In genomic region chrX:53237971-53238370, GRCm38 (mm10) we compare ENCODE assay signal across 11 mouse cellular contexts. TPM values are rescaled to one million over a fixed set of nuclear protein-coding genes. Genes with fewer than 3 reads are reported as not detected.
DNase-seq lines count a peak whose midpoint lies in the region; TF ChIP-seq lines count a peak whose summit lies in the region.
"Had no signal": no experiment of that assay in that cellular context is flagged by ENCODE, and none has a peak within 500 bp of the region (broad histone marks: within the 10 kb centered on the region; RNA-seq: fewer than 3 reads in every experiment).

No protein-coding gene starts in this region.

- H3K27ac ChIP-seq in gastrocnemius, adult 2 months: no peak overlapping the region

- no peak overlapping the region for H3K4me3 ChIP-seq in gastrocnemius, adult 2 months

- no peak for DNase-seq in gastrocnemius, adult 2 months
- no peak for DNase-seq in gastrocnemius, postnatal 4 days (ENCODE audit: low spot score in 2 of 2)
- peak; percentile 31 for DNase-seq in lung, postnatal 10 days
- no peak for DNase-seq in lung, postnatal 25 days (ENCODE audit: low spot score)
- DNase-seq in R1 (ENCODE audit: low read depth, low spot score): peak; percentile 27
- DNase-seq in naive thymus-derived CD4-positive, alpha-beta T cell, adult 2 months (ENCODE audit: low read depth): peak; percentile 4
- no peak for DNase-seq in left cerebral cortex, adult 11 months (ENCODE audit: low spot score)
- no peak for DNase-seq in kidney, adult 11 months
- DNase-seq: heart, adult 11 months; midbrain, embryonic 14.5 days had no signal

- intact Hi-C loops in gastrocnemius, adult 2 months (cut with DNase I): no loop called here

- peak; percentile 41; the same call in 1 of the 2 replicates for TF ChIP-seq CTCF in gastrocnemius, adult 2 months (IDR thresholded peaks at IDR 0.05)

RNA-seq across cellular contexts. Expression of gene Plac1, which starts 1.9 kb away (rescaled TPM):
- total RNA-seq in gastrocnemius, adult 2 months (2021): not detected
- total RNA-seq in gastrocnemius, postnatal 4 days (2021): 1 to 10 TPM; 1.1 to 1.4 TPM
- total RNA-seq: left cerebral cortex, postnatal 36 days had no signal

RNA-seq across cellular contexts. Expression of gene Fam122b, which starts 31.6 kb away (rescaled TPM):
- 1 to 10 TPM; 1.3 to 1.9 TPM for total RNA-seq in gastrocnemius, adult 2 months (2021)
- 10 to 100 TPM; 15.6 to 24.5 TPM for total RNA-seq in gastrocnemius, postnatal 4 days (2021)

RNA-seq across cellular contexts. Expression of gene Fam122c, which starts 35.3 kb away (rescaled TPM):
- not detected for total RNA-seq in gastrocnemius, adult 2 months (2021)
- total RNA-seq in gastrocnemius, postnatal 4 days (2021): not detected
- total RNA-seq: left cerebral cortex, postnatal 36 days had no signal

Comparison
In these comparisons a context has a peak if more than half of its experiments do, and no peak if none do; other contexts are left out.
1. DNase-seq: peak in lung, postnatal 10 days (single experiment), R1 (single experiment) and naive thymus-derived CD4-positive, alpha-beta T cell, adult 2 months (single experiment); none in gastrocnemius, adult 2 months (single experiment), gastrocnemius, postnatal 4 days (0 of 2), lung, postnatal 25 days (single experiment), left cerebral cortex, adult 11 months (single experiment) and kidney, adult 11 months (single experiment).
2. RNA of gene Fam122b, which starts 31.6 kb away (total RNA-seq): 15.6 to 24.5 TPM in gastrocnemius, postnatal 4 days; 1.3 to 1.9 TPM in gastrocnemius, adult 2 months; every median in the first group is over 4 times any median in the second.